Mouse (Mus musculus): Measurements from ENCODE around the gene Sgca. TPM values are rescaled to one million over a fixed set of nuclear protein-coding genes. Genes with fewer than 3 reads are reported as not detected.

The Sgca gene
- polyA plus RNA-seq, 1 experiment from 2014 or later = not detected

- no peak for ATAC-seq (ENCODE audit: insufficient read depth)
- peak; percentile 18 for DNase-seq
- Histone ChIP-seq H3K4me1 (ENCODE audit: insufficient read depth) (no peaks in the 10 kb centered on the region; the same call in 1 of the 2 replicates), H3K9me3 (ENCODE audit: low read depth, low read length) (no peaks in the 10 kb centered on the region), H3K4me2 (peak overlapping the region; percentile 2; the same call in 1 of the 2 replicates), H3K36me3 (ENCODE audit: insufficient read depth) (peaks cover 100% of the 10 kb centered on the region), H3K27me3 (ENCODE audit: insufficient read depth, low read length) (no peaks in the 10 kb centered on the region), H3K4me3 (ENCODE audit: low read depth, low read length) (no peak overlapping the region), H3K27ac (ENCODE audit: low read depth) (peak overlapping the region; percentile 74; the same call in 1 of the 2 replicates), H3K9ac (no peak overlapping the region)
- WGBS = 25% methylated on average over 8 of the region's 8 CpGs
- peak; percentile 32 for TF ChIP-seq CTCF (IDR thresholded peaks at IDR 0.05; ENCODE audit: low read depth)
Measured at GRCm38 (mm10) chr11:94944295-94944694, 31.8 kb downstream of the Sgca start.

GRCm38 (mm10) chr11:94943054-94943453 lies 33.1 kb downstream of the Sgca start:
- Histone ChIP-seq H3K4me3 (ENCODE audit: low read depth, low read length) (no peak overlapping the region), H3K9me3 (ENCODE audit: low read depth, low read length) (no peaks in the 10 kb centered on the region), H3K27ac (ENCODE audit: low read depth) (peak overlapping the region; percentile 74; the same call in 1 of the 2 replicates), H3K4me1 (ENCODE audit: insufficient read depth) (no peaks in the 10 kb centered on the region; the same call in 1 of the 2 replicates), H3K9ac (no peak overlapping the region; the same call in 1 of the 2 replicates), H3K27me3 (ENCODE audit: insufficient read depth, low read length) (no peaks in the 10 kb centered on the region; the same call in 1 of the 2 replicates), H3K4me2 (peak overlapping the region; percentile 22; the same call in 1 of the 2 replicates), H3K36me3 (ENCODE audit: insufficient read depth) (peaks cover 99% of the 10 kb centered on the region)
- DNase-seq = peak; percentile 3
- WGBS = 63% methylated on average over 15 of the region's 15 CpGs
- no peak for TF ChIP-seq CTCF (IDR thresholded peaks at IDR 0.05; ENCODE audit: low read depth)
- ATAC-seq (ENCODE audit: insufficient read depth) = no peak

- Histone ChIP-seq H3K9ac (peak overlapping the region; percentile 24; the same call in 1 of the 2 replicates), H3K36me3 (ENCODE audit: insufficient read depth) (peaks cover 97% of the 10 kb centered on the region), H3K4me3 (ENCODE audit: low read depth, low read length) (no peak overlapping the region), H3K27me3 (ENCODE audit: insufficient read depth, low read length) (no peaks in the 10 kb centered on the region; the same call in 1 of the 2 replicates), H3K4me2 (peak overlapping the region; percentile 27; the same call in 1 of the 2 replicates), H3K9me3 (ENCODE audit: low read depth, low read length) (no peaks in the 10 kb centered on the region), H3K4me1 (ENCODE audit: insufficient read depth) (no peaks in the 10 kb centered on the region; the same call in 1 of the 2 replicates), H3K27ac (ENCODE audit: low read depth) (peak overlapping the region; percentile 74)
- ATAC-seq (ENCODE audit: insufficient read depth) (0 out of 2 replicates have a peak, but pooled peaks have one; percentile 16), DNase-seq (peak; percentile 70)
- TF ChIP-seq CTCF (IDR thresholded peaks at IDR 0.05; ENCODE audit: low read depth) = peak; percentile 62
- 53% methylated on average over 13 of the region's 13 CpGs for WGBS
Measured at GRCm38 (mm10) chr11:94942282-94943023, 33.7 kb downstream of the Sgca start.

- H3K36me3 ChIP-seq (ENCODE audit: insufficient read depth) = peaks cover 91% of the 10 kb centered on the region
- peak overlapping the region; percentile 70; the same call in 1 of the 2 replicates for H3K4me2 ChIP-seq
- no peak overlapping the region for H3K9ac ChIP-seq
- no peak overlapping the region for H3K4me3 ChIP-seq (ENCODE audit: low read depth, low read length)
- no peaks in the 10 kb centered on the region; the same call in 1 of the 2 replicates for H3K27me3 ChIP-seq (ENCODE audit: insufficient read depth, low read length)
- WGBS = 77% methylated on average over 8 of the region's 8 CpGs
- ATAC-seq (ENCODE audit: insufficient read depth) (no peak), DNase-seq (no peak)
- no peaks in the 10 kb centered on the region; the same call in 1 of the 2 replicates for H3K4me1 ChIP-seq (ENCODE audit: insufficient read depth)
- peak overlapping the region; percentile 74 for H3K27ac ChIP-seq (ENCODE audit: low read depth)
- TF ChIP-seq CTCF (IDR thresholded peaks at IDR 0.05; ENCODE audit: low read depth) = no peak
- H3K9me3 ChIP-seq (ENCODE audit: low read depth, low read length) = no peaks in the 10 kb centered on the region
Measured at GRCm38 (mm10) chr11:94941776-94942175, 34.4 kb downstream of the Sgca start.

GRCm38 (mm10) chr11:94941121-94941520 lies 35.0 kb downstream of the Sgca start:
- no peaks in the 10 kb centered on the region for H3K9me3 ChIP-seq (ENCODE audit: low read depth, low read length)

GRCm38 (mm10) chr11:94939280-94939679 lies 36.8 kb downstream of the Sgca start:
- Histone ChIP-seq H3K27ac (ENCODE audit: low read depth) (peak overlapping the region; percentile 25; the same call in 1 of the 2 replicates), H3K9me3 (ENCODE audit: low read depth, low read length) (no peaks in the 10 kb centered on the region), H3K9ac (peak overlapping the region; percentile 13; the same call in 1 of the 2 replicates), H3K4me2 (peak overlapping the region; percentile 70), H3K27me3 (ENCODE audit: insufficient read depth, low read length) (no peaks in the 10 kb centered on the region; the same call in 1 of the 2 replicates), H3K4me1 (ENCODE audit: insufficient read depth) (peaks cover 10% of the 10 kb centered on the region; the same call in 1 of the 2 replicates), H3K4me3 (ENCODE audit: low read depth, low read length) (peak overlapping the region; percentile 55), H3K36me3 (ENCODE audit: insufficient read depth) (peaks cover 66% of the 10 kb centered on the region)
- 17% methylated on average over 4 of the region's 4 CpGs for WGBS
- DNase-seq (peak; percentile 89), ATAC-seq (ENCODE audit: insufficient read depth) (no peak)
- TF ChIP-seq CTCF (IDR thresholded peaks at IDR 0.05; ENCODE audit: low read depth) = peak; percentile 94

More at GRCm38 (mm10) chr11:94941121-94941520, 35.0 kb downstream of the Sgca start:
- ATAC-seq (ENCODE audit: insufficient read depth) (no peak), DNase-seq (no peak)
- no peaks in the 10 kb centered on the region; the same call in 1 of the 2 replicates for H3K27me3 ChIP-seq (ENCODE audit: insufficient read depth, low read length)
- H3K36me3 ChIP-seq (ENCODE audit: insufficient read depth) = peaks cover 84% of the 10 kb centered on the region
- peak overlapping the region; percentile 74; the same call in 1 of the 2 replicates for H3K27ac ChIP-seq (ENCODE audit: low read depth)
- no peaks in the 10 kb centered on the region; the same call in 1 of the 2 replicates for H3K4me1 ChIP-seq (ENCODE audit: insufficient read depth)
- 0 out of 2 replicates have a peak, but pooled peaks have one; percentile 14 for TF ChIP-seq CTCF (IDR thresholded peaks at IDR 0.05; ENCODE audit: low read depth)
- H3K9ac ChIP-seq = peak overlapping the region; percentile 21; the same call in 1 of the 2 replicates
- H3K4me2 ChIP-seq = peak overlapping the region; percentile 70
- no peak overlapping the region; the same call in 1 of the 2 replicates for H3K4me3 ChIP-seq (ENCODE audit: low read depth, low read length)
- whole genome bisulfite sequencing = 27% methylated on average over 9 of the region's 9 CpGs
